Mouse (Mus musculus): ENCODE results near the gene Arhgap17. TPM values are rescaled to one million over a fixed set of nuclear protein-coding genes. Genes with fewer than 3 reads are reported as not detected.

The Arhgap17 gene
- 14.1 TPM for polyA plus RNA-seq (2014; fragmentation: Illumina TruSeq; extraction: RNeasy Lipid Tissue Mini Kit (QIAGEN cat#74804); ENCODE audit: insufficient read depth, low read depth, low replicate concordance)

GRCm38 (mm10) chr7:123369759-123370481 is at the start of gene Arhgap17, which contains the start of gene Lcmt1:
Arhgap17 (minus strand) TSS chr7:123369915.
Lcmt1 (plus strand) TSS chr7:123369784.

Other genes starting within 250 kb of the Arhgap17 start
- 7.4 TPM for gene Tnrc6a, start 246.0 kb downstream of the Arhgap17 start, polyA plus RNA-seq (2014; fragmentation: Illumina TruSeq; extraction: RNeasy Lipid Tissue Mini Kit (QIAGEN cat#74804); ENCODE audit: insufficient read depth, low read depth, low replicate concordance)
- not detected for gene Slc5a11, start 155.1 kb downstream of the Arhgap17 start, polyA plus RNA-seq (2014; fragmentation: Illumina TruSeq; extraction: RNeasy Lipid Tissue Mini Kit (QIAGEN cat#74804); ENCODE audit: insufficient read depth, low read depth, low replicate concordance)
- 22.4 TPM for gene Lcmt1, start 131 bp downstream of the Arhgap17 start, polyA plus RNA-seq (2014; fragmentation: Illumina TruSeq; extraction: RNeasy Lipid Tissue Mini Kit (QIAGEN cat#74804); ENCODE audit: insufficient read depth, low read depth, low replicate concordance)
- gene Aqp8, start 92.4 kb upstream of the Arhgap17 start, polyA plus RNA-seq (2014; fragmentation: Illumina TruSeq; extraction: RNeasy Lipid Tissue Mini Kit (QIAGEN cat#74804); ENCODE audit: insufficient read depth, low read depth, low replicate concordance): not detected
- 0.08 TPM for gene Zkscan2, start 130.5 kb upstream of the Arhgap17 start, polyA plus RNA-seq (2014; fragmentation: Illumina TruSeq; extraction: RNeasy Lipid Tissue Mini Kit (QIAGEN cat#74804); ENCODE audit: insufficient read depth, low read depth, low replicate concordance)

Measured in lung, adult 10 weeks (tissue).